Comparison of ENCODE assay signal across 12 mouse cellular contexts in the genomic region with DNA sequence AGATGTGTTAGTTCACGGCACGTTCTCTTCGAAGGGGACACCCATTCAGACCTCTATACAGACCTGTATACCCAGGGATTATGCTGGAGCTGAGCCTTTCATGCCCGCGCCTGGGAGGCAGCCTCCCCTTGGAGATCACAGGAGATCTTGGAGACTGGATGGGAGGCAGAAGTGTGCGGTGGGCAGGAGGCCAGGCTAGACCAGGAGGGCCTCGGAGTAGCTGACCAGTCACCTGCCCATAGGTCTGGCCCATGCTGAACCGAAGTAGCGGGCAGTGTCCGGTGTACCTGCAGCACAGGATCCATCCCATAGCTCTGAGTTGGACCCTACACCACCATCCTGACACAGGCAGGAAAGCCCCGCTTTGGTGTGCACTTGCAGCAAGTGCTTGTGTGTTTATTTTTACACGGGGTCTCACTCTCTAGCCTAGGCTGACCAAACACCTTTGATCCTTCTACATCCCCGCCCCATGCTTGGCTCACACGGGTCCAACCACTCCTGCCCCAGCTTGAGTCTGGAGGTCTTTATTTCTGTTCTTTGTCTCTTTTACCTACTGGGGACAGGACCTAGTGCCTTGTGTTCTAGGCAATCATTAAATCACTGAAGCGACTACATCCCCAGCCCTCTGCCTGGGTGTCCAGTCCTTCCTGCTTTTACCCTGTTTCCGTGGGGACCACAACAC. TPM values are rescaled to one million over a fixed set of nuclear protein-coding genes. Genes with fewer than 3 reads are reported as not detected.
DNase-seq lines count a peak whose midpoint lies in the region; ATAC-seq and TF ChIP-seq lines count a peak whose summit lies in the region.
"Had no signal": no experiment of that assay in that cellular context is flagged by ENCODE, and none has a peak within 500 bp of the region (broad histone marks: within the 10 kb centered on the region; RNA-seq: fewer than 3 reads in every experiment).

No protein-coding gene starts in this region.

- intact Hi-C loops in heart, postnatal 25 days (cut with DNase I): no loop called here

- H3K9ac ChIP-seq in heart, embryonic 14.5 days (ENCODE audit: low read length): peak overlapping the region; percentile 47; the same call in 1 of the 2 replicates
- 0 out of 2 replicates have a peak overlapping the region, but pooled peaks have one; percentile 6 for H3K9ac ChIP-seq in forebrain, postnatal 0 days

- peaks cover 34% of the 10 kb centered on the region for H3K36me3 ChIP-seq in heart, embryonic 14.5 days (ENCODE audit: control insufficient read depth, insufficient read depth, low read length)
- H3K36me3 ChIP-seq in E14TG2a.4 (ENCODE audit: insufficient read depth, low read length): peaks cover 28% of the 10 kb centered on the region
- peaks cover 40% of the 10 kb centered on the region for H3K36me3 ChIP-seq in forebrain, postnatal 0 days (ENCODE audit: insufficient read depth)
- H3K36me3 ChIP-seq: G1E had no signal

- H3K27ac ChIP-seq in heart, embryonic 14.5 days (replicated peaks in 1 of 2; ENCODE audit: control insufficient read depth in 1 of 2, insufficient read depth in 1 of 2, low read depth in 2 of 2, low read length in 2 of 2): no peak overlapping the region
- no peak overlapping the region for H3K27ac ChIP-seq in forebrain, postnatal 0 days (ENCODE audit: low read depth, low read length)
- H3K27ac ChIP-seq: embryonic facial prominence, embryonic 13.5 days had no signal

- peaks cover 9% of the 10 kb centered on the region for H3K27me3 ChIP-seq in heart, embryonic 14.5 days (ENCODE audit: control insufficient read depth, insufficient read depth, low read length)
- H3K27me3 ChIP-seq in E14TG2a.4 (ENCODE audit: insufficient read depth, low read length): peaks cover 69% of the 10 kb centered on the region
- no peaks in the 10 kb centered on the region for H3K27me3 ChIP-seq in forebrain, postnatal 0 days (ENCODE audit: insufficient read depth, low read length)

- H3K4me1 ChIP-seq in heart, embryonic 14.5 days (ENCODE audit: control insufficient read depth in 2 of 2, insufficient read depth in 2 of 2, low read length in 2 of 2): peaks cover 2 to 8% of the 10 kb centered on the region in 2 experiments; a peak in 3 of 4 replicates
- H3K4me1 ChIP-seq in E14TG2a.4 (replicated peaks; ENCODE audit: low read depth, low read length): peaks cover 51% of the 10 kb centered on the region
- no peaks in the 10 kb centered on the region for H3K4me1 ChIP-seq in forebrain, postnatal 0 days (ENCODE audit: insufficient read depth)

- WGBS in heart, embryonic 14.5 days: 37% methylated on average over 16 of the region's 16 CpGs
- 28% methylated on average over 16 of the region's 16 CpGs for WGBS in forebrain, postnatal 0 days

- H3K9me3 ChIP-seq in heart, embryonic 14.5 days (ENCODE audit: control insufficient read depth, low read length): no peaks in the 10 kb centered on the region
- no peaks in the 10 kb centered on the region for H3K9me3 ChIP-seq in E14TG2a.4 (ENCODE audit: low read length)
- no peaks in the 10 kb centered on the region for H3K9me3 ChIP-seq in forebrain, postnatal 0 days (ENCODE audit: low read length)
- H3K9me3 ChIP-seq: embryonic facial prominence, embryonic 13.5 days; G1E had no signal

- peak overlapping the region; percentile 31 for H3K4me2 ChIP-seq in heart, embryonic 14.5 days (ENCODE audit: low read length)
- no peak overlapping the region for H3K4me2 ChIP-seq in forebrain, postnatal 0 days (ENCODE audit: low read depth)

- no peak for DNase-seq in heart, postnatal 25 days (ENCODE audit: low spot score)
- peak; percentile 30 for DNase-seq in forebrain, postnatal 0 days
- DNase-seq in layer of hippocampus, adult 9-10 months (ENCODE audit: low spot score): no peak
- no peak for DNase-seq in embryo, embryonic 11 days
- DNase-seq in urinary bladder, adult 18-20 months (ENCODE audit: low spot score in 2 of 2): no peak

- no peak for ATAC-seq in heart, embryonic 14.5 days (ENCODE audit: insufficient number of reproducible peaks, insufficient read depth, low FRiP score, low read depth)
- peak; percentile 4; the same call in 1 of the 2 replicates for ATAC-seq in forebrain, postnatal 0 days
- 0 out of 2 replicates have a peak, but pooled peaks have one; percentile 16 for ATAC-seq in megakaryocyte-erythroid progenitor cell, adult 5-6 weeks (replicated peaks; ENCODE audit: low FRiP score, low TSS enrichment, poor library complexity, severe bottlenecking)

- H3K4me3 ChIP-seq in heart, embryonic 14.5 days (ENCODE audit: control insufficient read depth in 1 of 2, insufficient read depth in 1 of 2, low read depth in 1 of 2, low read length in 2 of 2): no peak overlapping the region
- peak overlapping the region; percentile 70 for H3K4me3 ChIP-seq in E14TG2a.4 (replicated peaks; ENCODE audit: low read length)
- H3K4me3 ChIP-seq in forebrain, postnatal 0 days (ENCODE audit: low read depth, low read length): no peak overlapping the region

- no peak for TF ChIP-seq CTCF in E14TG2a.4 (conservative IDR thresholded peaks at IDR 0.05; ENCODE audit: low read length)
- TF ChIP-seq CTCF in forebrain, postnatal 0 days (IDR thresholded peaks at IDR 0.05; ENCODE audit: low read depth): no peak

RNA-seq across cellular contexts. Expression of gene Fam166b, which starts 0.6 kb away (rescaled TPM):
- polyA plus RNA-seq in heart, embryonic 14.5 days (2014; fragmentation: Nextera tagmentation; extraction: Ambion mirVana): 0.16 TPM in 1 of 2 replicates, not detected in the other
- not detected for total RNA-seq in heart, postnatal 25 days (2021)
- total RNA-seq in forebrain, postnatal 0 days (2014; rRNA removed): 0.15 and 1.3 TPM in 2 replicates
- polyA plus RNA-seq in forebrain, postnatal 0 days (2015; fragmentation: Nextera tagmentation; extraction: Ambion mirVana): 0.58 and 0.96 TPM in 2 replicates
- total RNA-seq in megakaryocyte-erythroid progenitor cell, adult 5-6 weeks (2014; fragmentation: Nextera tagmentation): not detected in 2 replicates
- total RNA-seq in megakaryocyte-erythroid progenitor cell, adult 5-6 weeks (2017): not detected in 2 replicates
- total RNA-seq: liver, adult 2 months had no signal
- polyA plus RNA-seq: G1E; liver, adult 2 months had no signal

RNA-seq across cellular contexts. Expression of gene Tesk1, which starts 13.4 kb away (rescaled TPM):
- polyA plus RNA-seq in heart, embryonic 14.5 days (2014; fragmentation: Nextera tagmentation; extraction: Ambion mirVana): 8.9 and 9.4 TPM in 2 replicates
- 10 to 100 TPM; 33.1 to 34.4 TPM for total RNA-seq in heart, postnatal 25 days (2021)
- 101 and 124 TPM in 2 replicates for total RNA-seq in forebrain, postnatal 0 days (2014; rRNA removed)
- 14.8 and 15.4 TPM in 2 replicates for polyA plus RNA-seq in forebrain, postnatal 0 days (2015; fragmentation: Nextera tagmentation; extraction: Ambion mirVana)
- 11.7 and 15.6 TPM in 2 replicates for total RNA-seq in megakaryocyte-erythroid progenitor cell, adult 5-6 weeks (2014; fragmentation: Nextera tagmentation)
- 4.3 and 4.8 TPM in 2 replicates for total RNA-seq in megakaryocyte-erythroid progenitor cell, adult 5-6 weeks (2017)

RNA-seq across cellular contexts. Expression of gene Cd72, which starts 26.1 kb away (rescaled TPM):
- 3.1 and 3.9 TPM in 2 replicates for polyA plus RNA-seq in heart, embryonic 14.5 days (2014; fragmentation: Nextera tagmentation; extraction: Ambion mirVana)
- under 1 TPM; 0.81 to 0.87 TPM for total RNA-seq in heart, postnatal 25 days (2021)
- 0.19 TPM in 1 of 2 replicates, not detected in the other for total RNA-seq in forebrain, postnatal 0 days (2014; rRNA removed)
- 3.2 and 4.6 TPM in 2 replicates for polyA plus RNA-seq in forebrain, postnatal 0 days (2015; fragmentation: Nextera tagmentation; extraction: Ambion mirVana)
- 1.5 and 9.6 TPM in 2 replicates for total RNA-seq in megakaryocyte-erythroid progenitor cell, adult 5-6 weeks (2014; fragmentation: Nextera tagmentation)
- 2.9 and 11.9 TPM in 2 replicates for total RNA-seq in megakaryocyte-erythroid progenitor cell, adult 5-6 weeks (2017)

RNA-seq across cellular contexts. Expression of gene Rusc2, which starts 46.5 kb away (rescaled TPM):
- 6.4 and 10.9 TPM in 2 replicates for polyA plus RNA-seq in heart, embryonic 14.5 days (2014; fragmentation: Nextera tagmentation; extraction: Ambion mirVana)
- total RNA-seq in heart, postnatal 25 days (2021): 10 to 100 TPM; 35.3 to 49.1 TPM
- total RNA-seq in forebrain, postnatal 0 days (2014; rRNA removed): 116 and 148 TPM in 2 replicates
- 73.2 and 75.8 TPM in 2 replicates for polyA plus RNA-seq in forebrain, postnatal 0 days (2015; fragmentation: Nextera tagmentation; extraction: Ambion mirVana)
- 1.8 and 7.6 TPM in 2 replicates for total RNA-seq in megakaryocyte-erythroid progenitor cell, adult 5-6 weeks (2014; fragmentation: Nextera tagmentation)
- total RNA-seq in megakaryocyte-erythroid progenitor cell, adult 5-6 weeks (2017): 0.19 and 1.5 TPM in 2 replicates

RNA-seq across cellular contexts. Expression of gene Sit1, which starts 55.2 kb away (rescaled TPM):
- not detected in 2 replicates for polyA plus RNA-seq in heart, embryonic 14.5 days (2014; fragmentation: Nextera tagmentation; extraction: Ambion mirVana)
- not detected for total RNA-seq in heart, postnatal 25 days (2021)
- not detected in 2 replicates for total RNA-seq in forebrain, postnatal 0 days (2014; rRNA removed)
- polyA plus RNA-seq in forebrain, postnatal 0 days (2015; fragmentation: Nextera tagmentation; extraction: Ambion mirVana): not detected in 2 replicates
- 0.61 TPM in 1 of 2 replicates, not detected in the other for total RNA-seq in megakaryocyte-erythroid progenitor cell, adult 5-6 weeks (2014; fragmentation: Nextera tagmentation)
- not detected in 2 replicates for total RNA-seq in megakaryocyte-erythroid progenitor cell, adult 5-6 weeks (2017)
- total RNA-seq: G1E; liver, adult 2 months had no signal
- polyA plus RNA-seq: embryonic facial prominence, embryonic 13.5 days; G1E; stomach, embryonic 14.5 days had no signal
